Mouse (Mus musculus) urinary bladder, adult 18-20 months (tissue): Measurements from ENCODE around the gene Odf2.

ENCODE experiments used
- DNase-seq, 2 experiments: peaks; one replicate each; pipeline ENCODE4 v3.0.0; 2022; ENCODE audit warnings: low spot score in 2 of 2, mixed read lengths in 2 of 2

Odf2 gene

DNA sequence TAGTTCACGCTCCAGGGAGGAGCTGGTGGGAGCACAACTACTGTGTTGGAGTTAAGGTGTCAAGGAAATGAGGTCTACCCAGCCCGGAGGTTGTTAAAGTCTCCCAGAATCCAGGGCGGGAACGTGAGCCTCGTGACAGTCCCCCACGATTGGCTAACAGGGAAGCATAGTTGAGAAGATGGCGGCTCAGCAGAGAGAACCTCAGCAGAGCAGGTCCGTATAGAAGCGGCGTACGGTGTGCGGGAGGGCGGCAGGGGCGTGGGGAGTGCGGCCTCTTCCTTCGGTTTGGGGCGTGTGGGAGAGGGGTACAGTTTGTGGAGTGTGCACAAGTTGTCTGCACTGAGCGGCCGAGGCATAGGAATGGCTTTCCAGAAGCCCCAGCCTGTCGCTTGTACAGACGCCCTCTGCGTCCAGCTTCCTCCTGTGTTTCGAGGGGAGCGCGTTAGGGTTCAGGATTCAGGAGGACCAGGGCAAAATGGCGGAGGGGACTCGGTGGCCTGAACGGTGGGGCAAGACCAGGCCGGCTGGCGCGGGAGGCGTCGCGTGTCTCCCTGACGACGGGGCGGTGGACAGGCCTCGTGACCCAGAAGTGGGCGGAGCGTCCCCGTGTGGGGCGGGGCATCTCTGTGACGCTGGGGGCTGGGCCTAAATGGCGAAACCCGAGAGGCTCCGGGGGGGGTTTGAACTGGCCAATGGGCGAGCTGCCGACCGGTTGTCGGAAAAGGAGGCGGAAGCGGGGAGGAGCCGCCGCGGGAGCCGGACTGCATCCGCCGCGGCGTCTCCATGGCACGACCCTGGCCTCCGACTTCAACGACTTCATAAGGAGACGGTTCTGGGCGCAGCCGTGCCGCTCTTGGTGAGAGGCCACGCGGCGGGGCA lies at the start of gene Odf2:
Gene Odf2, plus strand, starts transcription at position 156 of the 879 bp plus-strand sequence.
- DNase-seq, result peak; percentile 100

DNA sequence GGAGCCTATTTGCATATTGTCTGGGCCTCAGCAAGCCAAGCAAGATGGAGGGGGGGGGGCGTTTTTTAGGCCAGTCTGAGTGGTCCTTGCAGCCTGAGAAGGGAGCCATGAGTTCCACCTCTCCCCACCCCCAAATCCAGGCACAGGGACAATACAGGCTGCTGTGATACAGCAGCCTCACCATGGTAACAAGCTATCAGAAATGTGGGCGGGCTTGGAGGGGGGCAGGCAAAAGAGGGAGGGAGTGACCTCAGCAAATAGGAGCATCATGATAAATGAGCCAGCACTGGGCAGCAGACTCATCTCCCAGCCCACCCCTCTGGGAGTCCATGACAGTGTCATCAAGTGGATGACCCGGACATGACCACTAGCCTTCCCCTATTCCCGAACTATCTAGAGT lies 49.6 kb upstream of the Odf2 start:
- DNase-seq, result no peak

DNA sequence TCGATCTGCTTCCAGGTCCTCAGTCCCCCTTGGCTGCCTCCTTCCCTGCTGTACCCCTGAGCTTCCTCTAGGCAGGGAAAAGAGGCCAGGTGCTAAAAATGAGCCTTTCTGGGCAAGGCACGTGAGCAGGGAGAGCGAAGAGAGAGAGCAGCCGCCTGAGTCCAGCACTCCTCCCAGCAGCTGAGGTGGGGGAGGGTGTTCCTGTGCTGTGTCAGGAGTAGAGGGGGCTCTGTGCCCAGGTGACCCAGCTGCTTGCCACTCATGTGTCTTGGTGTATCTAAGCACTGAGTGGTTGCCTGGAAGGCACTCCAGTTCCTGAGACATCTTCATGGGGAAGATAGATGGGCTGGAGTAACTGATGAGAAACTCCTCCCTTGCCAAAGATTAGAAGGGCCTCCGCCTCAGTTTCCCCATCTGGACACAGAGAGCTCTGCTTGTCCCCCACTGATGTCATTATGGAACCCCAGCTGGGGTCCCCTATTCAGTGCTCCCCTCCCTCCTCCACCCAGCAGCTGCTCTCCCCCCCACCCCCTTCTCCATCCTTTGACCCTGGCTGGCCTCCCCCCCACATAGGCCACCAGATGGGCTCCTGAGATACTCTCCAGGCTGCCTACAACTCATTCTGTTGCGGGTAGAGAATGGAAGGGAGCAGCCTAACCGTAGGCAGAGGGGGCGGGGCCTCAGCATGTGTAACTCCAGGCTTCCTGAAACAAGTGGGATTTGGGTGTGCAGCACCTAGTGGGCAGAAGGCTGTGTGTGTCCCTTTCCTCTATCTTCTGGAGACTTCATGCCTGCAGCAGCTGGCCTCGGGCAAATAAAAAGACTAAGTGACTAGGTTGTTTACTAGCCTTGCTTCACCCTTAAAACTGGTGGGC lies 45.6 kb upstream of the Odf2 start:
- DNase-seq, result no peak

DNA sequence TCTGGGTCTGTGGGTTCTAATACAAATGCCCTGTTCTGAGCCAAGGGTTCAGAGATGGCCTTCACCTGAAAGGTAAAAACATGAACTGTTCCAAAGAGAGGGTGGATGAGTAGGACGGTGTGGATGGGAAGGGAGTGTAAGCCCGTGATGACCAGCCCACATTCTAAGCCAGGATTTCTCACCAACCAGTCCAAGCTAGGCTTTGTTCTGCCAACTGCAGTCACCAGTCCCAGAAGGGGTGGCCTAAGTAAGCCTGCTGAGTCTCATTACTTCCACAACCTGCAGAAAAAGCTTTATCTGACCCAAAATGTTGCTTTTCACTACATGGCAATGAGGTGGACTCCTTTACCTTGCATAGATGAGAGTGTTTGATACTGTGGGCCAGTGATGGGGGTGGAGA lies 44.9 kb upstream of the Odf2 start:
- no peak for DNase-seq

DNA sequence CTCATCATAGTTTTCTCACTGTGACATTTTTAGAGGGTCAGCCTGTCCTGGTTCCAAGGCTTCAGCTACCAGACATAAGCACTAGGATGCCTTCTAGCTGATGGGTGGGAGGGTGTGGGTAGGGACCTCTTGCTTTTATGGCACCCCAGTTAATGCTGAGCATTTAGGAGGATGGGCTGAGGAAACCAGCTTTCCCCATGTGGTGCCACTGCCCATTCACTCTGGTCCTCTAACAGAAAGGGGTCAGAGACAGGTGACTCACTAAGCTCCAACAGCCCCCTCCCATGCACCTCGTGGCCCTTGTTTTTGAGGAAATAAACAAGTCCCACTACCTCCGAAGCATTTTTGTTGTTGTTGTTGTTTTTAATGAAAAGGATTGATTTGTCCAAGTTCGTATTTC lies 44.4 kb upstream of the Odf2 start:
- DNase-seq, result no peak

DNA sequence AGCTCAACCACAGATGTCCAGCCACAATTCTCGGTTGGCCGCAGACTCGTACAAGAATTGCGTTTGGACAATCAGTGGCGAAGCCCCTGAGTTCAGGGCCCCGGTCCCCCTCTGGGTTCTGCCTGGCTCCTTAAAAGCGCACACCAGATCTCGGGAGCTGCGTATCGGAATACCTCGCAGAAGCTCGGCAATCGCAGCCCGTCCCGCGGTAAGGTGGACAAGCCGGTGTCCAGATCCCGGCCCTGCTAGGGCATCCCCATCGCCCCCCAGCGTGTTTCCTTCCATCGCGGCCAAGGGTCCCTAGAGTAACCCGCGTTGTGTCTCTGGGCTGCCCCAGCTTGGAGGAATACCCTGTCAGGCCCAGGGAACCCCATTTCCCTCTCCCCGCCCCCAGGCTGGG lies 43.4 kb upstream of the Odf2 start:
- no peak for DNase-seq

DNA sequence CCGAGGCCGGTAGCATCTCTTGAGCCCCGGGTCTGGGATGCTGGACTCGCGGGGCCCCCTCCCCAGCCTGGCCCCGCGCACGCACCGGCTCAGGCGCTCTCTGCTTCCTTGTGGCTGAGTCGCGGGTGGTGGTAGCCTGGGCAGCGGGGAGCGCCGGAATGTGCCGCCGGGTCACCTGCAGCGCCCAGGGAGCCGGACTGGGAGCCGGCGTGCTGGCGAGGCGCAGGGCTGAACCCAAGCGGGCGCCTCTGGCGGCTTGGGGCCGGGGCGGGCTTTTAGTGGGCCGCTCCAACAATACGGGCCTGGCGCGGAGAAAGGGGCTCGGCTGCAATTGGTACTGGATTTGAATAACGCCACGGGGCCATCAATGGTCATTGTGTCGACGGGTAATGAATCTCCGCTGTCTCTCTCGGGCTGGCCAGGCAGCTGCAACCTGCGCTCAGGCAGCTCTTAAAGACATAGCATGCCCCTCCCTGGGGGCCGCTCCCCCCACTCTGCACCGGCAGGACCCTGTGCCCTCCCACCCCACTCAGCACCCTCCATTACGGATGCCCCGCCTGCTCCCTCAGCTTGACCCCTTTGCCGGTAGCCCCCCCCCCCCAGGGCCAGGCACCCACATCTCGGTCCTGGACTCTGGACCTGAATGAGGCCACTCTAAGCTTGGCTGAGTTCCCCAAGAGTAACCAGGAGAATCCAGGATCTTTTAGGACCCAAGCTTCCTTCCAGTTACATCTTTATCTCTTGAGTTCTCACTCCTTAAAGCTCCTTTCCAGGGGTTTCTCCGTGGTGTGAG lies 42.8 kb upstream of the Odf2 start:
- DNase-seq, result no peak

DNA sequence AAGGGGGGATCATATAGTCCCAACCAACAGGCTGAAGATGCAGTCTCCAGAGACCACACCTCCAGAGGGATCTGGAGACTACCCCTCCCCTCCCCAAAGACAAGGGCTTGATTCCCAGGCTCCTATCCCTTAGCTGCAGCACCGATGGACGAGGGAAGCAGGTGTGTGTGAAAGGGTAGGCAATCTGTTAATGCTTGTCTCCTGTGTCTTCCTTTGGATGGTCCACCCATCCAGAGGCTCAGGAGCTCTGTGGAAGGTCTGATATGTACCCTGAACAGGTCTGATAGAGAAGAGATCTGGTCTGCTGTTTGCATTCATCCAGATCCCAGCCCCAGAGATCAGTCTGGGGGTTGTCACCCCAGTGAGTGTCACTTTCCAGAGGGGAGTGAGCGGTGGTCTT lies 42.1 kb upstream of the Odf2 start:
- no peak for DNase-seq

DNA sequence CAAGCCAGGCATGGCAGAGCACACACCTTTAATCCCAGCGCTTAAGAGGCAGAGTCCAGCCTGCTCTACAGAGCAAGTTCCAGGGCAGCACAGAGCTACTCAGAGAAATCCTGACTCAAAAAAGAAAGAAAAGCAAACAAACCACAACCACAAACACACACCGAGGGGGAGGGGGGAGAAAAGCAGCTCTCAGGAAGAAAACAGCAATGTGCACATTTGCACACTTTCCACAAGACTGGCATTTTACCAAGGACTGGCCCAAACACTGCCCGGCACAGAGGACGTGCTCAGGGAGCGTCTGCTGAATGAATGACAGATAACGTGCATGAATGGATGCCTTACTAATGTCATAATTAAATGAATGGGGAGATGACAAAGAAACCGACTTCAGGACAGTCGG lies 40.0 kb upstream of the Odf2 start:
- no peak for DNase-seq

DNA sequence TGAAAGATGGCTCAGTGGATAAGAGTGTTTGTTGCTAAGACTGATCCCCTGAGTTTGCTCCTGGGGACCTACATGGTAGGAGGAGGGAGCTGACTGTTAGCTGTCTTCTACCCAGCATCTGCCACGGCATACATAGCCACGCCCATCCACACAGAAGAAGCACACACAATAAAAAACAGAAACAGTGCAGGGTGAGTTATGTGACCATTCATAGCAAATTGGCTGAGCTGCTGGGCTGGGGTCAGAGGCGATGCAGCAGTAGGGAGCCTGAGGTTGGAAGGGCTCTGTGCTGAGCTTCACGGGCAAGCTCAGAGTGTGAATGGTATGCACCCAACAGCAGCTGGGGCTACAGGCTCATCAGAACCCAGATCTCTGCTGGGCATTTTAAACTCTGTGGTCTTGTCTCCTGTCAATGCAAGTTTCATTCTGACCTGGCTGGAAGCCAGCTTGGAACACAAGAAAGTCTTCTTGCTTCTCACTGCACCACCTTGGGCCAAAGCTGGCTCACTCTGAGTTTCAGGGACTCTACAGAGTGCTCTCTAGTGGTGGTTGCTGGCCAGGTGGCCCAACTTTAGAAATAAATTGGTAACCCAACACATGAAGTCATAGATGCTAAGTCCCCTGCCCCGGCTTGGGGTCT lies 39.1 kb upstream of the Odf2 start:
- DNase-seq, result no peak

DNA sequence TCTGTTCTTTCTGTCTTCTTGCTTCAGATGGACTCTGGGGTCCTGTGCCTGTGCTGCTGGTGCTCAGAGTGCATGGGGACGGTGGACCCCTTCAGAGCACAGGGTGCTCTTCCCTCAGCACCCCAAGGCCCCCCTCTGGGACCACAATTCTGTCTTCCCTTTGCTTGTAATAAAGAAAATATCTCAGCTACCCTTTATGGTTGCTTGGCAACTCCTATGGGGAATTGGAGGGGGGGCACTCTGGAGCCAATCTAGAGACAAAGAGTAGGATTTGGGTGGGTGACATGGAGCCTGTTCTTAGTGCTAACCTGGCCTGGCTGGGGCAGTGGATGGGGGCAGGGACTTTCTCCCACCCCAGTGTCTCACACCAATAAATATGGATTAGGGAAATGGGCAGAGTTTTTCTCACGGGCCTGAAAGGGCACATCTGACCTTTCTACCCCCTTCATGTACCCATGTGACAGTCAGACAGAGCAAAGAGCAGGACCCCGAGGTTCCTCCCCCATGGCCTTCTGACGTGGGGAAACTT lies 36.0 kb upstream of the Odf2 start:
- DNase-seq, result no peak

DNA sequence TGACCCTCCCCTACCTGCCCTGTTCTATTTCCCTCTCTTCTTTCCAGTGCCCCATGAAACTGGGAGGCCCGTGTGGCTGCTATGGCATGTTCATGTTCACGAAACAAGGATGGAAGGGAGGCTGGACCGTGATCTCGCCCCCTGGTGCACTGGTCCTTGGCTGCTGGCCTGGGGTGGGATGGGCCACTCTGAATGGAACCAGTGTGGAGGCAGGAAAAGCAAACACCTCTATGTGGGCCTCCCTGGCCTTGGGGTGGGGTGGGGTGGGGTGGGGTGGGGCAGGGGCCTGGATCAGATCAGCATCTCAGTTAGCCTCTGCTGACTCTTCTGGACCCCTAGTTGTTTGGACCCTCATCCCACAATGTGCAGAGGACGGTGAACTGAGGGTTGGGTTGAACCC lies 35.3 kb upstream of the Odf2 start:
- DNase-seq, result no peak

DNA sequence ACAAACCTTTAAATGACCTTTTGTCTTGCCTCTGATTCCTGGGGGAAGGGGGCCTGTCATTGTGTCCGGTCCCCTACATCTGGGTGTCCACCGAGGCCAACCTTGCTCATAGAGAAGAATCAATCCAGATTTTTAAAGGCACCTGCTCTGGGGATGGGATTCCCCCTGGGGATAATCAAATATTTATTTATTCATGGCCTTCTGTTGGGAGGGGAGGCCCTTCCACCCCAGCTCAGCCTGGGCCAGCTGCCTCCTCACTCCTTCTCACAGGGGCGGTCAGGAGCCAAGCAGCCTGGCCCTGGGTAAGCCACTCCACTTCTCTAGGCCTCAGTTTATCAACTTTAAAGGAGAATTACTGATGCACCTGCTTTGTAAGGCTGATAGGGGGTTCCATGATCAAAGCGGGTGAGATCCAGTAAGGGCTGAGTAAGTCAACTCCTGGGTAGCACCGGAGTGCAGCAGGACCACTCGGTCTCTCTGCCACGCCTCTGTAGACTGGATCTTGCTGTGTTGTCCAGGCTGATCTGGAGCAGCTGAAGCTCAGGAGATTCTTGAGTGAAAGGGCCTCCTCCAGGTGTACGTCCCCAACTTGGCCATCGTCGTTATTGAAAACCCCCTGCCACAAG lies 33.3 kb upstream of the Odf2 start:
- no peak for DNase-seq

DNA sequence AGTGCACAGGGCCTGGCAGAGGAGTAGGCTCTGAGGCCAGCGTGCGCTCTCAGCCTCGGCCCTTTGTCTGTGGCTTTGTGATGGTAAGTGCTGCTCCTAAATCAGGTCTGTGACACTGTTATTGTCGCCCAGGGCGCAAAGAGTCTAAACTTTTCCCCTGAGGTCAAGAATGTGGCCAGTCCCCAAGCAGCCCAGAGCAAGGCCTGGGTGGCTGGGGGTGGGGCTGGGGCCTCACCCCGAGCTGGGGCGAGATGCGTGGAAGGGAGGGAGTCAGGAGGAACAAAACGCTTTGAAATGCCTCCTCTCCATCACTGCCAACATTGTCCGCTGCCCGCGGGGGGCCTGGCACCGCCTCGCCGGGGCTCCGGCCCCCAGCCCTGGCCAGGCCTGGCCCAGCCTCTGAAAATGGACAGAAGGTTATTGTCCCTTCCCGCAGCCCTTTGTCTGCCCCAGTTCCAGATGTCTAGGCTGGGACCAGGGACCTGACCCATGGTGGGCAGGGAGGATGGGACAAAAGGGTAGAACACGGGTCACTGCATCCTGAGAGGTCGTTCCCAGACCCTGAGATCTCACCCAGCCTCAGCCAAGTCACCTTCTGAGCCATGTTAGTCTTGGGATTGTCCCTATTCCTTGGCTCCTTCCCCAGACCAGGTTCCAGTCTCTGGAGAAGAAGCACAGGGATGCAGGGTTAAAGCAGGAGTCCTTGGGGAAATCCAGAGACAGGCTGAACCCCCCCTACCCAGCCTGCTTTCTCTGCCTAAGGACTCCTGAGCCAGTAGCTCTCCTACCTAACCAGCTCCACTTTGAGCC lies 32.4 kb upstream of the Odf2 start:
- DNase-seq, result no peak

DNA sequence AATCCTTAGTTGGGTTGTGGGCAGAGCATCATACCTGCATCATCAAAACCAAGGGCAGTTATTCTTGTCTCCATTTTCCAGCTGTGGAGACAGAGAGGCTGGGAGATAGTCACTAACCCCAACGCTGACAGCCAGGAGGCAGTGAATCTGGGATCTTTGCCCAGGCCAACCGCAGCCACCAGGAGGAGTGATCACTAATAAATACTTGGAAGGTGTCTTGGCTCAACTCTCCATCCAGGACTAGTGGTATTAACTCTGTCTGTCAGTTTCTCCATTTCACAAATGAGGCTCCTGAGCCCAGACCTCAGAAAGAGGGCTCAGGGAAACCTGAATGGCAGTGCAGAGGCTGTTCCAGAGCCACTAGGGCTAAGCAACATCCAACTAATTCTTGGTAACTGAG lies 31.7 kb upstream of the Odf2 start:
- DNase-seq, result no peak

DNA sequence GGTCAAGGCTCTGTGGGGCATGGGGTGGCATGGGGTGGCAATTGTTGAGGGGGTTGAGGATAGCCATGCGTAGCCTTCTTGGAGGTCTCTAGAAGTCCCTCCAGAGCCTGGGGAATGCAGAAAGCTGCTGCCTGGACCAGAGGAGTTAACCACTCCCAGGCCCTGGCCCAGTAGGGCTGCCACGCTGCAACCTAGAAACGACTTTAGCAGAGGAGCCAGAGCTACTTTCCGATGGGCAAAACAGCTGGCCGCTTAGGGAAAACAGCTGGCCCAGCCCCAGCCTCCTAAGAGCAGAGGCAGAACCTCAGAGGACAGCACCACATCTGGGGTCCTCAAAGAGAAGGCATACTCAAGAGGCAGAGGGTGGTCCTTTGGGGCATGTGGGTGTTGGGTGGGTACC lies 31.1 kb upstream of the Odf2 start:
- DNase-seq, result no peak

DNA sequence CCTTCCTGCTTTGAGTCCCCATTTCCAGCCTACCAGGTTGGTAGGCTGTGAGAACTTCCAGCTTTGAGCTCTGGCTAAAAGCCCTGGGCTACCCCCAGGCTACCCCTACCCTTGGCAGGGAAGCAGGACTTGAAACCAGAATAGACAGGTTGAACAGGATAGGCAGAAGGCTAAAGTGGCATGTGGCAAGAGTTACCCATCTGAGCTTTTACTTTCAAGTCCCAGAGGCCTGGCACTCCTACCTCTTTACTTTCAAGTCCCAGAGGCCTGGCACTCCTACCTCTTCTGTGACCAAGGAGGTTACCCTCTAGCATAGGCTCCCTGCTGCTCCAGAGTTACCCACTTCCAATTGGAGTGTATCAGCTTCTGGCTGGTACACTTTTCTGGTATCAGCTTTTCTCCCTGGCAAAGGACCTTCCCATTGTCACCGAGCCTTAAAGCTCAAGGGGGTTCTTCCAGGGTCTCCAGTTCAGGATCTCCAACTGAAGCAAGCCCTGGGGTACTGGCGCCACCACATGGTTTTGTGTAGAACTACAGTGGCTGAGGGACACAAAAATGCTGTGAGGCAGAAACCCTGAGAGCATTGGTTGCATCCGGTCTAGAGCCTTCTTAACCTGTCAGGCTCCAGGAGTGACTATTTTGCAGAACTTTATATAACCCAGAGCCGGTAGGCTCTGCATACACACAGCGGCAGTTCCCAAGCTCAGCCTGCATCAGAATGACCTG lies 30.1 kb upstream of the Odf2 start:
- DNase-seq, result no peak

DNA sequence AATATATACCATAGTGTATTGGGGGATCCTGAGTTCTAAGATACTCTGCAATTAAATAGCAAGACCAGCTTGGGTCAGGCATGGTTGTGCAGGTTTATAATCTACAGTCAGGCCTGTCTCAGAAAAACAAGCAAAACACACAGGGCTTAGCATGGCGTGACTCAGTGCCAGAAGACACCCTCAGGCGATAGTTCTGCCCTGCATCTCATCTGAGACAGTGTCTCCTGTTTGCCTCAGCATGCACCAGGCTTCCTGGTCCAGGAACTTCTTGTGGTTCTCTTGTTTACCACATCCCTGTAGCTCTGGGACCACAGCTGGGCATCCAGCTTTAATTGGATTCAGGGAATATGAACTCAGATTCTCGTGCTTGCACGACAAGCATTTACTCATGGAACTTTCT lies 23.9 kb upstream of the Odf2 start:
- DNase-seq, result no peak

DNA sequence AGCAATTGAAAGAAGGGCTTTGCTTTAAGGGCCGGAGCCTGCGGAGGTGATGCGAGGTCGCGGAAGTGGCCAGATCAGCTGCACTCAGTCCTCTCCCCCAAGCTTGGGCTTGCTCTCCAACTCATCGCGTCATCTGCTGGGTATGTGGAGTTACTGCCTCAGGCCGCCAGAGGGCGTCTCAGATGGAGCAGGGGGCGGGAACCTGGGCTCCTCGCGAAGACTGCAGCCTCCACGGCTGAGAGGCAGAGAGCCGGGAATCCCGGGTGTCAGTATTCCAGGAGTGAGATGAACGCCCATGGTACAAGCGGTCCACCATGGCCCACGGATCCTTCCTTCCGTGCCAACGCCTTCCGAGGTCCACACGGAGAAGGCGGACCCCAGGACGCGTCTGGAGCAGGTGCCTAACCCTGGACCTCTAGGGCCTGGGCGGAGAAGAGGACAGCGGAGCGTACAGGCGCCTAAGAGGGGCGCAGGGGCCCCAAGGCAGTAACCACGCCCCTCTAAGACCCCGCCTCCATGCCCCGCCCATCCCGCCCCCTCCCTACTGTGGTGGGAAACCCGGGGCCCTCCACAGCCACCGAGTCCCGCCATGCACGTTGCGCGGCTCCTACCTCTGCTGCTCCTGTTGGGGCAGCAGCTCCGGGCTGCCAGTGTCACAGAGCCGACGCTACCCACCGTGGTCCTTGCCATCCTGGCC lies 19.9 kb upstream of the Odf2 start, which contains the start of gene Cercam:
Gene Cercam, plus strand, starts transcription at position 216 of the 697 bp plus-strand sequence.
- DNase-seq, result peak; percentile 73 to 80
